Mouse (Mus musculus): ENCODE measurements around the gene F11. TPM values are rescaled to one million over a fixed set of nuclear protein-coding genes. Genes with fewer than 3 reads are reported as not detected.

Gene F11
- polyA plus RNA-seq, 1 experiment from 2014 or later = not detected

- Histone ChIP-seq H3K36me3 (no peaks in the 10 kb centered on the region), H3K4me1 (peaks cover 7% of the 10 kb centered on the region), H3K4me3 (no peak overlapping the region), H3K27ac (no peak overlapping the region), H3K27me3 (ENCODE audit: low read depth, poor library complexity, severe bottlenecking) (no peaks in the 10 kb centered on the region), H3K9me3 (replicated peaks) (no peaks in the 10 kb centered on the region)
- DNase-seq (ENCODE audit: low spot score) = no peak
- WGBS = 88% methylated on average over 6 of the region's 6 CpGs
Observed at GRCm38 (mm10) chr8:45235228-45235627, 26.6 kb downstream of the F11 start.

DNA sequence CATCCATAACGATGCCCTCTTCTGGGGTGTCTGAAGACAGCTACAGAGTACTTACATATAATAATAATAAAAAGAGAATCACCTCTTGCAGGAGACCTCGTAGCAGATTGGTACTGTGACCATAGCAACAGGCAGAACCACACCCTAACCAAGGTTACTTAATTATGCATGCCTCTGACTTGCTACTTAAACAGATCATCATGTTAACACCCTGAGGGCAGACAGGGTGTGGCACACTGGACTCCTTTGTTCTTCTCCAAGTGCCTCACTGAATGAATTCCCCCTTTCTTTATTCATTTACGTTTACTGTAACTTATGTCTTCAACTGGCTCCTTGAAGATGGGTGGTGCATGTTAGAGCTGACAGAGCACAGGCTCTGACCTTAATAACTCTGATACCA lies 28.6 kb downstream of the F11 start:
- Histone ChIP-seq H3K27ac (no peak overlapping the region), H3K4me1 (peaks cover 4% of the 10 kb centered on the region), H3K4me3 (no peak overlapping the region), H3K9me3 (replicated peaks) (no peaks in the 10 kb centered on the region), H3K27me3 (ENCODE audit: low read depth, poor library complexity, severe bottlenecking) (no peaks in the 10 kb centered on the region), H3K36me3 (no peaks in the 10 kb centered on the region)
- no peak for DNase-seq (ENCODE audit: low spot score)
- WGBS = 81% methylated on average over 3 of the region's 3 CpGs

DNA sequence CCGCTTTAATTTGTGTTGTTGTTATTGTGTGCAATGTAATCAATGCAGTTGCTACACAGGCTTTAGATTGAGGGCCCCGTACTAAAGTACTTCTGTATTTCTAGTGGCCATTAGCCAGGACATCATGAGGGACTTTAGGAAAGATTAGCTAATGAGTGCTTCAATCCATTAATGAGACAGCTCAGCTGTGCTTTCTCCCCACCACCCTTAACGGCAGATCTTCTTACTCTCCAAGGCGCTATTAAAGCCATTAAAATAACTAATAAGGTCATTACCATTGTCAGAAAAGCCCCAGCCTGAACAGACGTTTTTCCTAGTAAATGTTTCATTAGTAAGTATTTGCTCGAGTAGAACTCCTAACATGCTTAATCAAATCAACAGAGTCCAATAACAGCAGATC lies 59.4 kb downstream of the F11 start:
- WGBS = 63% methylated on average over 6 of the region's 6 CpGs
- Histone ChIP-seq H3K4me3 (no peak overlapping the region), H3K36me3 (no peaks in the 10 kb centered on the region), H3K27ac (no peak overlapping the region), H3K4me1 (no peaks in the 10 kb centered on the region), H3K27me3 (ENCODE audit: low read depth, poor library complexity, severe bottlenecking) (no peaks in the 10 kb centered on the region), H3K9me3 (replicated peaks) (no peaks in the 10 kb centered on the region)
- DNase-seq (ENCODE audit: low spot score) = no peak

DNA sequence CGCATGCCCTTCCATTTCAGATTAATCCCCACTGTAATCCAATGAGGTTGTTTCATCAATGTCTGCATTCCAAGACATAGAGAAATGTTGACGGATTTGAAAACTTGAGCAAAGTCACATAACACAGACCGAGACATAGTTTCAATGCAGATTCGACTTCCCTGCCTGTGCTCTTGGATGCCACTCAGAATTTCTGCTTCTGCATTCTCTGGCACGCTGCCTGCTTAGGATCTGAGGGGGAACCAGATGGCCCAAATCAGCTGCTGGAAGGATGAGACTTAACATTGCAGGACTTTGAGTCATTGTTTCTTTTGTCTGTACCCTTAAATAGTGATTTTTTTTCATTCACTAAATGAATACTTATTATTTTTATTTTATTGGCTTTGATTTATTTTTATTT lies 60.2 kb downstream of the F11 start:
- Histone ChIP-seq H3K4me1 (no peaks in the 10 kb centered on the region), H3K27ac (no peak overlapping the region), H3K4me3 (no peak overlapping the region), H3K36me3 (no peaks in the 10 kb centered on the region), H3K9me3 (replicated peaks) (no peaks in the 10 kb centered on the region), H3K27me3 (ENCODE audit: low read depth, poor library complexity, severe bottlenecking) (no peaks in the 10 kb centered on the region)
- WGBS = 90% methylated on average over 5 of the region's 5 CpGs
- DNase-seq (ENCODE audit: low spot score) = no peak

GRCm38 (mm10) chr8:45197294-45197693 lies 64.5 kb downstream of the F11 start:
- no peak overlapping the region for H3K4me3 ChIP-seq
- H3K4me1 ChIP-seq = no peaks in the 10 kb centered on the region
- 85% methylated on average over 5 of the region's 5 CpGs for WGBS
- no peaks in the 10 kb centered on the region for H3K36me3 ChIP-seq
- H3K27ac ChIP-seq = no peak overlapping the region
- DNase-seq (ENCODE audit: low spot score) = no peak
- no peaks in the 10 kb centered on the region for H3K9me3 ChIP-seq (replicated peaks)
- no peaks in the 10 kb centered on the region for H3K27me3 ChIP-seq (ENCODE audit: low read depth, poor library complexity, severe bottlenecking)

- Histone ChIP-seq H3K36me3 (no peaks in the 10 kb centered on the region), H3K27ac (no peak overlapping the region), H3K9me3 (replicated peaks) (no peaks in the 10 kb centered on the region), H3K4me3 (no peak overlapping the region), H3K4me1 (no peaks in the 10 kb centered on the region), H3K27me3 (ENCODE audit: low read depth, poor library complexity, severe bottlenecking) (no peaks in the 10 kb centered on the region)
- 88% methylated on average over 8 of the region's 8 CpGs for WGBS
- DNase-seq (ENCODE audit: low spot score) = no peak
Observed at GRCm38 (mm10) chr8:45195954-45196526, 65.8 kb downstream of the F11 start.

Other genes starting within 250 kb of the F11 start
- 0.23 TPM in 1 of 2 replicates, not detected in the other for gene Mtnr1a, start 192.9 kb downstream of the F11 start, polyA plus RNA-seq (2016; fragmentation: Nextera tagmentation; extraction: Ambion mirVana)
- 0.03 TPM in 1 of 2 replicates, not detected in the other for gene Klkb1, start 32.8 kb upstream of the F11 start, polyA plus RNA-seq (2016; fragmentation: Nextera tagmentation; extraction: Ambion mirVana)
- not detected in 2 replicates for gene Gm45753, start 46.4 kb upstream of the F11 start, polyA plus RNA-seq (2016; fragmentation: Nextera tagmentation; extraction: Ambion mirVana)
- 0.24 and 0.34 TPM in 2 replicates for gene Cyp4v3, start 71.2 kb upstream of the F11 start, polyA plus RNA-seq (2016; fragmentation: Nextera tagmentation; extraction: Ambion mirVana)
- gene Fam149a, start 120.3 kb upstream of the F11 start, polyA plus RNA-seq (2016; fragmentation: Nextera tagmentation; extraction: Ambion mirVana) = 12.8 and 13.5 TPM in 2 replicates
- gene Tlr3, start 149.0 kb upstream of the F11 start, polyA plus RNA-seq (2016; fragmentation: Nextera tagmentation; extraction: Ambion mirVana) = 0.48 and 0.74 TPM in 2 replicates
- gene Sorbs2, start 245.8 kb upstream of the F11 start, polyA plus RNA-seq (2016; fragmentation: Nextera tagmentation; extraction: Ambion mirVana) = 9.5 and 16.7 TPM in 2 replicates